In the genomic region with DNA sequence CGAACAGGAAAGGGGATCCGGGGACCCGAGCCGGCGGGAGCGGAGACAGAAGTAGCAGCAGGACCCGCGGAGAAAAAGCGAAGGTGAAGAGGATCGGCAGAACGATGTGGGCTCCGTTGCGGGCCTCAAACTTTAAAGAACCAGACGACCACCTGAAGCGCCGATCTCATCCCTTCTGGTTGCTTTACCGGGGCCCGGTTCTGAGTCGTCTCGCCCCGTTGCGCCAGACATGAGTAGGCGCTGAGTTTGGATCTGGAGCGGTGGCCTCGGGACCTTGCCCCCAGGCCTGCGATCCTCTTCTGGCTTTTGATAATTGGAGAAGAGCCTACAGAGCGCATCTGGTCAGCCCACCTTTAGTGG, we compare ENCODE assay signal across 9 mouse cellular contexts. TPM values are rescaled to one million over a fixed set of nuclear protein-coding genes. Genes with fewer than 3 reads are reported as not detected.
DNase-seq lines count a peak whose midpoint lies in the region; ATAC-seq and TF ChIP-seq lines count a peak whose summit lies in the region.
"Had no signal": no experiment of that assay in that cellular context is flagged by ENCODE, and none has a peak within 500 bp of the region (broad histone marks: within the 10 kb centered on the region; RNA-seq: fewer than 3 reads in every experiment).

No protein-coding gene starts in this region.

- intact Hi-C loops in heart, adult 2 months (cut with DNase I) = loop anchor here (5.0 to 10.0 kb wide), 3 partner anchors 120 to 272 kb away; no protein-coding TSS in a partner anchor

- no peaks in the 10 kb centered on the region for H3K9me3 ChIP-seq in heart, embryonic 10.5 days
- peaks cover 13% of the 10 kb centered on the region for H3K9me3 ChIP-seq in E14TG2a.4 (ENCODE audit: low read length)
- H3K9me3 ChIP-seq in forebrain, postnatal 0 days (ENCODE audit: low read length) = no peaks in the 10 kb centered on the region

- H3K4me1 ChIP-seq in heart, embryonic 10.5 days = peaks cover 34% of the 10 kb centered on the region
- peaks cover 4% of the 10 kb centered on the region for H3K4me1 ChIP-seq in heart, adult 2 months (ENCODE audit: control insufficient read depth, insufficient read depth, low read length)
- H3K4me1 ChIP-seq in E14TG2a.4 (replicated peaks; ENCODE audit: low read depth, low read length) = peaks cover 43% of the 10 kb centered on the region
- H3K4me1 ChIP-seq in forebrain, postnatal 0 days (ENCODE audit: insufficient read depth) = peaks cover 6% of the 10 kb centered on the region; the same call in 1 of the 2 replicates

- DNase-seq in heart, embryonic 10.5 days (ENCODE audit: low spot score) = no peak
- DNase-seq in heart, adult 2 months = no peak
- DNase-seq in forebrain, postnatal 0 days = no peak
- DNase-seq in mesoderm, embryonic 11.5 days (ENCODE audit: low read depth, low spot score) = peak; percentile 32
- DNase-seq in ovary, postnatal 36 days (ENCODE audit: low spot score) = no peak
- no peak for DNase-seq in gastrocnemius, postnatal 25 days
- no peak for DNase-seq in urinary bladder, postnatal 4 days (ENCODE audit: low spot score in 2 of 2)

- no peaks in the 10 kb centered on the region for H3K79me2 ChIP-seq in heart, adult 2 months (replicated peaks; ENCODE audit: control insufficient read depth, insufficient read depth, low read length)

- peak overlapping the region; percentile 63; the same call in 1 of the 2 replicates for H3K27ac ChIP-seq in heart, embryonic 10.5 days
- no peak overlapping the region for H3K27ac ChIP-seq in heart, adult 2 months
- no peak overlapping the region for H3K27ac ChIP-seq in forebrain, postnatal 0 days (ENCODE audit: low read depth, low read length)

- peak overlapping the region; percentile 95 for H3K4me2 ChIP-seq in forebrain, postnatal 0 days (ENCODE audit: low read depth)

- TF ChIP-seq CTCF in heart, adult 2 months (IDR thresholded peaks at IDR 0.05) = no peak
- TF ChIP-seq CTCF in E14TG2a.4 (conservative IDR thresholded peaks at IDR 0.05; ENCODE audit: low read length) = no peak
- no peak for TF ChIP-seq CTCF in forebrain, postnatal 0 days (IDR thresholded peaks at IDR 0.05; ENCODE audit: low read depth)

- no peak overlapping the region for H3K9ac ChIP-seq in heart, adult 2 months (ENCODE audit: low read depth, low read length)
- peak overlapping the region; percentile 71 for H3K9ac ChIP-seq in forebrain, postnatal 0 days

- no peak for TF ChIP-seq POLR2A in heart, adult 2 months (IDR thresholded peaks at IDR 0.05; ENCODE audit: insufficient read depth, low read depth, low read length)

- WGBS in heart, embryonic 10.5 days = under 1% methylated on average over 27 of the region's 27 CpGs
- 5% methylated on average over 27 of the region's 27 CpGs for WGBS in heart, adult 2 months
- WGBS in forebrain, postnatal 0 days = 3% methylated on average over 27 of the region's 27 CpGs

- TF ChIP-seq EP300 in heart, adult 2 months (IDR thresholded peaks at IDR 0.05; ENCODE audit: insufficient read depth, low read depth, low read length) = no peak

- ATAC-seq in forebrain, postnatal 0 days = no peak

- peak overlapping the region; percentile 70 for H3K4me3 ChIP-seq in heart, embryonic 10.5 days
- no peak overlapping the region for H3K4me3 ChIP-seq in heart, adult 2 months
- H3K4me3 ChIP-seq in E14TG2a.4 (replicated peaks; ENCODE audit: low read length) = peak overlapping the region; percentile 85
- H3K4me3 ChIP-seq in forebrain, postnatal 0 days (ENCODE audit: low read depth, low read length) = peak overlapping the region; percentile 56

- no peaks in the 10 kb centered on the region for H3K36me3 ChIP-seq in heart, embryonic 10.5 days
- H3K36me3 ChIP-seq in heart, adult 2 months (ENCODE audit: control insufficient read depth, insufficient read depth, low read length) = no peaks in the 10 kb centered on the region
- no peaks in the 10 kb centered on the region for H3K36me3 ChIP-seq in E14TG2a.4 (ENCODE audit: insufficient read depth, low read length)
- H3K36me3 ChIP-seq in forebrain, postnatal 0 days (ENCODE audit: insufficient read depth) = no peaks in the 10 kb centered on the region

- peaks cover 74% of the 10 kb centered on the region for H3K27me3 ChIP-seq in heart, embryonic 10.5 days (ENCODE audit: insufficient read depth, poor library complexity, severe bottlenecking)
- peaks cover 9% of the 10 kb centered on the region for H3K27me3 ChIP-seq in heart, adult 2 months (ENCODE audit: control insufficient read depth, insufficient read depth, low read length)
- peaks cover 97% of the 10 kb centered on the region for H3K27me3 ChIP-seq in E14TG2a.4 (ENCODE audit: insufficient read depth, low read length)
- no peaks in the 10 kb centered on the region for H3K27me3 ChIP-seq in forebrain, postnatal 0 days (ENCODE audit: insufficient read depth, low read length)

RNA-seq across cellular contexts. Expression of a gene that starts 1.5 kb away (rescaled TPM):
- 1.5 and 2.2 TPM in 2 replicates for polyA plus RNA-seq in heart, embryonic 10.5 days (2016; fragmentation: Nextera tagmentation; extraction: Ambion mirVana)
- 1 to 10 TPM; 1.8 to 3.0 TPM for total RNA-seq in heart, adult 2 months (2021)
- polyA plus RNA-seq in heart, adult 2 months (2012; rRNA removed) = 0.23 and 1.5 TPM in 2 replicates
- total RNA-seq in forebrain, postnatal 0 days (2014; rRNA removed) = 18.4 and 30.1 TPM in 2 replicates
- polyA plus RNA-seq in forebrain, postnatal 0 days (2015; fragmentation: Nextera tagmentation; extraction: Ambion mirVana) = 6.3 and 12.8 TPM in 2 replicates
- under 1 TPM; 0.20 to 0.35 TPM for total RNA-seq in gastrocnemius, postnatal 25 days (2021)
- polyA plus RNA-seq: C2C12 had no signal

RNA-seq across cellular contexts. Expression of a gene that starts 51.7 kb away (rescaled TPM):
- polyA plus RNA-seq in heart, embryonic 10.5 days (2016; fragmentation: Nextera tagmentation; extraction: Ambion mirVana) = 33.7 and 49.0 TPM in 2 replicates
- 1 to 10 TPM; 4.1 to 5.0 TPM for total RNA-seq in heart, adult 2 months (2021)
- 4.4 and 4.8 TPM in 2 replicates for polyA plus RNA-seq in heart, adult 2 months (2012; rRNA removed)
- 1.6 and 2.5 TPM in 2 replicates for total RNA-seq in forebrain, postnatal 0 days (2014; rRNA removed)
- 8.7 and 8.8 TPM in 2 replicates for polyA plus RNA-seq in forebrain, postnatal 0 days (2015; fragmentation: Nextera tagmentation; extraction: Ambion mirVana)
- total RNA-seq in gastrocnemius, postnatal 25 days (2021) = 1 to 10 TPM; 3.1 to 5.0 TPM
